Mouse (Mus musculus) kidney, adult 2 months (tissue): Measurements from ENCODE around the gene Pnpla3. TPM values are rescaled to one million over a fixed set of nuclear protein-coding genes. Genes with fewer than 3 reads are reported as not detected.

Experiments
- DNase-seq: peaks from one replicate; pipeline ENCODE4 v3.0.0; 2021
- H3K27ac ChIP-seq: fragments of 200-500 bp; 2 replicates; pipeline ENCODE4 v1.5.1; 2012; ENCODE audit warnings: low read depth, low read length, control low read depth, inconsistent platforms; ENCODE audit not compliant: insufficient read depth
- H3K27me3 ChIP-seq: fragments of 200-500 bp; replicated peaks from 2 replicates; pipeline ENCODE4 v1.6.1; 2012; ENCODE audit warnings: mild to moderate bottlenecking, moderate library complexity, low read length, inconsistent platforms; ENCODE audit not compliant: control insufficient read depth, insufficient read depth
- H3K36me3 ChIP-seq: fragments of 200-500 bp; 2 replicates; pipeline ENCODE4 v1.6.1; 2012; ENCODE audit warnings: mild to moderate bottlenecking, moderate library complexity, low read length, inconsistent platforms; ENCODE audit not compliant: control insufficient read depth, insufficient read depth
- H3K4me1 ChIP-seq: fragments of 200-500 bp; 2 replicates; pipeline ENCODE4 v1.6.1; 2011; ENCODE audit warnings: low read length; ENCODE audit not compliant: control insufficient read depth, insufficient read depth
- H3K4me3 ChIP-seq: fragments of 200-500 bp; 2 replicates; pipeline ENCODE4 v1.5.1; 2011; ENCODE audit warnings: mild to moderate bottlenecking, low read depth, low read length, control low read depth; ENCODE audit not compliant: insufficient read depth
- CTCF ChIP-seq: fragments of 200-500 bp; conservative IDR thresholded peaks from 2 replicates; pipeline ENCODE4 v1.5.1; 2011; ENCODE audit warnings: low read depth, mild to moderate bottlenecking, control low read depth, low read length, moderate library complexity, mixed read lengths; ENCODE audit not compliant: insufficient read depth, insufficient read length
- POLR2A ChIP-seq: fragments of 200-500 bp; IDR thresholded peaks from one replicate; pipeline ENCODE4 v1.6.1; 2011; ENCODE audit warnings: low read depth, low read length, control low read depth
- WGBS: fragments of 180-500 bp; shearing (Covaris S2); methylation state at CpG from one replicate; pipeline ENCODE4 v1.1.7; 2018; 5-methylcytosine and 5-hydroxymethylcytosine counted together
- polyA plus RNA-seq: library from polyadenylated mRNA; depleted of rRNA; stranded (reverse); fragments of >200 nt; gene quantifications from 2 replicates; pipeline ENCODE4 v1.2.3, GENCODE M21; 2012; rRNA removed

Gene Pnpla3
- 28.4 and 40.6 TPM in 2 replicates for polyA plus RNA-seq

DNA sequence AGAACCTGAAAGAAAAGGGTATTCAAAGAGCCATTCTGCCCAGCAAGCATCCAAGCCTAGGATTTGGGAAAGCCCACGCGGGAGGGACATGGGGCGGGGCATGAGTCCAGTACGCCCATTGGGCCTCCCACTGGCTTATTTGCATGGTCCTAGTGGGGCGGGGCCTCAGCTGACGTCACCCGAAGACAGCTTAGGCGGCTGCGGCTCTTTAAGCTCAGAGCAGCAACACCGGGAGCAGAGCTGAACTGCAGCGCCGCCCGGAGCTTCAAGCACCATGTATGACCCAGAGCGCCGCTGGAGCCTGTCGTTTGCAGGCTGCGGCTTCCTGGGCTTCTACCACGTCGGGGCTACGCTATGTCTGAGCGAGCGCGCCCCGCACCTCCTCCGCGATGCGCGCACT lies at the start of gene Pnpla3:
Gene Pnpla3 (plus strand): TSS at position 238 of the 400 bp plus-strand sequence.
- no peaks in the 10 kb centered on the region for H3K27me3 ChIP-seq
- TF ChIP-seq CTCF, result 0 out of 2 replicates have a peak, but pooled peaks have one; percentile 26
- peak; percentile 33 for TF ChIP-seq POLR2A
- WGBS, result under 1% methylated on average over 28 of the region's 28 CpGs
- DNase-seq, result peak; percentile 97
- H3K4me3 ChIP-seq, result peak within 1 kb of the TSS; percentile 51
- H3K4me1 ChIP-seq, result peaks cover 5% of the 10 kb centered on the region; the same call in 1 of the 2 replicates
- H3K36me3 ChIP-seq, result no peaks in the 10 kb centered on the region
- H3K27ac ChIP-seq, result no peak within 1 kb of the TSS

DNA sequence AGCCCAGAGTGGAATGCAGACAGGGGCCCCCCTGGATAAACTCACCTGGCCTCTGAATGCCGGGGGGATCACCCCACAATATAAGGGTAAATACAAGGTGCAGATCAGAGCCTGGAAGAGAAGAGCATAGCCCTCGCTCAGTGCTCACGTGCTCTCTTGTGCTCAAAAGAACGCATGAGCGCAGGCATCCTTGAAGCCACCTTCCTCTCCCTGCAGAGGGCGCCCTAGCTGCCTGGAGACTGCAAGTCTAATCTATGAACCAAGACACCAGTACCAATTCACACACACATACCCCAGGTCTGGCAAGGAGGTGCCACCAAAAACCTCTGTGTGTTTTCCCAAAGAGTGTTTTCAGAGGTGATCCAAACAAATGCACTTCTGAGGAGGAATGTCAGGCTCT lies 47.0 kb upstream of the Pnpla3 start:
- H3K36me3 ChIP-seq, result no peaks in the 10 kb centered on the region
- DNase-seq, result no peak
- WGBS, result 34% methylated on average over 6 of the region's 6 CpGs
- H3K4me1 ChIP-seq, result no peaks in the 10 kb centered on the region
- H3K4me3 ChIP-seq, result no peak overlapping the region
- TF ChIP-seq POLR2A (no peak), CTCF (peak; percentile 68)
- no peaks in the 10 kb centered on the region for H3K27me3 ChIP-seq
- no peak overlapping the region for H3K27ac ChIP-seq

DNA sequence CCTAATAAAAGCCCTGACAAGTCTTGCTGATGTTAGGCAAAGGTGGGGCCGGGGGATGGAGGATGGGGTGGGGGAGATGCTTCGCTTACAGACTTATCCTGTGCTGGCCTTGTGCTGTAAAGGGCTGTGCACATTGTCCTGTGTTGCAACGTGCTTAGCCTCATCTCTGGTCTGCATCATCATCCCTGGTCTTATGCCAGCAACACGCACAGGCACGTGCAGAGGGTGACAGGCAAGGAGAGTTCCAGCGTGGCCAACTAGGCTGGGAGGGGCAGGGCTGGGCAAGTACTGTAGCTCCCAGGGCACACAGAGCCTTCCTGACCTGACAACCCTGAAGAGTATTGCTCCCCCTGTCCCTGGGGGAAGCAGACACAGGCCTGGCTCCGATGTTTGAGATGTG lies 46.6 kb upstream of the Pnpla3 start:
- TF ChIP-seq POLR2A (no peak), CTCF (no peak)
- Histone ChIP-seq H3K27me3 (no peaks in the 10 kb centered on the region), H3K36me3 (no peaks in the 10 kb centered on the region), H3K4me1 (no peaks in the 10 kb centered on the region), H3K27ac (no peak overlapping the region), H3K4me3 (no peak overlapping the region)
- WGBS, result 75% methylated on average over 7 of the region's 7 CpGs
- DNase-seq, result no peak

DNA sequence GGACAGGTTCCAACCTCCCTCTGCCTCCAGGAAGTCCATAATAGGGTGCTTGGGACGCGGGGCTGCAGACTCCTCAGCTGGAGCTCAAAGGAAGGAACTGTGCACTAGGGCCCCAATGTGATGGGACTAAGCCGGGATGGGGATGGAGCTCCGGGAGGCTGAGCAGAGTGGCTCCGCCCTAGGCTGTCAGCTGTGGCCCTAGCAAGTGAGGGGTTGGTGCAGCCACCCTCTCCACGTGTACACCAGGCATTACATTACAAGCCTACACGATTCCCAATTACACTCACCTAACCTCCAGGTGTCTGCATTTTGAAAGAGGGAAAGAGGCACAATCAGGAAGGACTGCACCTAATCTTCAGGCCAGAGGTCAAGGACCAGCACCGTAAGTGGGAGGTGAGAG lies 44.6 kb upstream of the Pnpla3 start, which contains the start of gene Pnpla5:
Gene Pnpla5 (minus strand): TSS at position 101 of the 400 bp plus-strand sequence.
- Histone ChIP-seq H3K27me3 (no peaks in the 10 kb centered on the region), H3K4me3 (no peak within 1 kb of the TSS), H3K27ac (no peak within 1 kb of the TSS), H3K36me3 (no peaks in the 10 kb centered on the region), H3K4me1 (no peaks in the 10 kb centered on the region)
- TF ChIP-seq CTCF (no peak), POLR2A (no peak)
- no peak for DNase-seq
- 67% methylated on average over 8 of the region's 8 CpGs for WGBS

DNA sequence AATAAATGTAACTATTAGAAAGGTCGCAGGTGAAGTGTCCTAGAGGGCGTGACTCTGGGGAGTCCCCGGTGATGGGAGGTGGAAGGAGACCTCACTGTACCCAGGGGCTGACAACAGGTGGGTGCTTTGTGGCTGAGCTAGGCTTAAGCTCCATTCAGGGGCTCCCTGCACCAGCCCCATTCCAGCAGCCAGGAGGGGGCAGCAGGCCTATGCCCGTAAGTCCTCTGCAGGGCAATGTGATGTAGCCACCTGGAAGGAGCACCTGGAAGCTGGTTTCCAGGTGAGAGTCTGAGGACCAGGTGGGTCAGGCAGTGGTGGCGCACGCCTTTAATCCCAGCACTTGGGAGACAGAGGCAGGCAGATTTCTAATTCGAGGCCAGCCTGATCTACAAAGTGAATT lies 43.6 kb upstream of the Pnpla3 start:
- peak; percentile 32; the same call in 1 of the 2 replicates for TF ChIP-seq CTCF
- no peak for TF ChIP-seq POLR2A

DNA sequence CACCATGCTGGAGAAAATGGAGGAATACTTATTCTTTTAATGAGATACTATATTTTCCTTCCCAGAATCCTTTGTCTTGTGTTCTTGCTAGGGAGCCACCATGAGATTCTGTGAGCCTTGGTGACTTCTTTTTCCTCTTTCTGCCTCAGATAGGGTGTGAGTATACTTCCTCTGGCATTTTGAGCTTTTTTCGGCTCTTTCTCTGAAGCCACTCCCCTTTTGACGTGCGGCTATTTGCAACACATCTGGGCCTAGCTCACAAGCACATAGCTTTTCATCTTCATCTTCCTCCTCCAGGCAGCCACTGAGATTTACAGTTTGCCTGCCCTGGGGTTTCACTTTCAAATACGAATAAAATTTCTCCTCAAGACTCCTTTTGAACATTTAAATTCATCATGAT lies 41.2 kb upstream of the Pnpla3 start:
- no peak for TF ChIP-seq CTCF
- no peak for TF ChIP-seq POLR2A
- H3K4me1 ChIP-seq, result no peaks in the 10 kb centered on the region
- DNase-seq, result no peak
- H3K27me3 ChIP-seq, result no peaks in the 10 kb centered on the region
- H3K4me3 ChIP-seq, result no peak overlapping the region
- 62% methylated on average over 4 of the region's 4 CpGs for WGBS
- no peaks in the 10 kb centered on the region for H3K36me3 ChIP-seq
- no peak overlapping the region for H3K27ac ChIP-seq

More for the DNA sequence above, 43.6 kb upstream of the Pnpla3 start:
- Histone ChIP-seq H3K27me3 (no peaks in the 10 kb centered on the region), H3K27ac (no peak overlapping the region), H3K4me3 (no peak overlapping the region), H3K36me3 (no peaks in the 10 kb centered on the region), H3K4me1 (no peaks in the 10 kb centered on the region)
- no peak for DNase-seq
- WGBS, result 66% methylated on average over 7 of the region's 7 CpGs

DNA sequence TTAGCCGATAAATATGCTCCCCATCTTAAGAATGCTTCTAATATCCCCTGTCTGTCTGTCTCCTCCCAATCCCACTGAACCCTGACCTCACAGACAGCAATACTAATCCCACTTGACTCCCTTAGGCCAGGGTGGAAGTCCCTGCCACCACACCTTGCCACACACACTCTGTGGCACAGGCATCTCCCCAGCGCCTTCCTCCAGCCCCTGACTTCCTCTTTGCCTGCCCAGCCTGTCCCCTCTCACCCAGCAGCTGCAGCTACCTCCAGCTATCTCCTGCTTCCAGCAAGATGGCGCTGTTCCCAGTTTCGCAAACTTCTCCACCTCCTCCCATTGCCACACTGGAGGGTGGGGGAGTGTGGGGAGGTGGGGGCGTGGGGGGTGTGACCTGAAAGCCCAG lies 40.8 kb upstream of the Pnpla3 start:
- no peak for DNase-seq
- Histone ChIP-seq H3K27me3 (no peaks in the 10 kb centered on the region), H3K36me3 (no peaks in the 10 kb centered on the region), H3K4me1 (no peaks in the 10 kb centered on the region), H3K27ac (no peak overlapping the region), H3K4me3 (no peak overlapping the region)
- TF ChIP-seq CTCF (no peak), POLR2A (no peak)
- WGBS, result 34% methylated on average over 5 of the region's 5 CpGs
